Mouse (Mus musculus) skeletal muscle tissue, adult 2 months (tissue): ENCODE measurements around the gene Mycbp.

Source experiments
- DNase-seq: peaks from one replicate; pipeline ENCODE4 v3.0.0-alpha.2; 2012; ENCODE audit warnings: low read depth, low spot score

The Mycbp gene

DNA sequence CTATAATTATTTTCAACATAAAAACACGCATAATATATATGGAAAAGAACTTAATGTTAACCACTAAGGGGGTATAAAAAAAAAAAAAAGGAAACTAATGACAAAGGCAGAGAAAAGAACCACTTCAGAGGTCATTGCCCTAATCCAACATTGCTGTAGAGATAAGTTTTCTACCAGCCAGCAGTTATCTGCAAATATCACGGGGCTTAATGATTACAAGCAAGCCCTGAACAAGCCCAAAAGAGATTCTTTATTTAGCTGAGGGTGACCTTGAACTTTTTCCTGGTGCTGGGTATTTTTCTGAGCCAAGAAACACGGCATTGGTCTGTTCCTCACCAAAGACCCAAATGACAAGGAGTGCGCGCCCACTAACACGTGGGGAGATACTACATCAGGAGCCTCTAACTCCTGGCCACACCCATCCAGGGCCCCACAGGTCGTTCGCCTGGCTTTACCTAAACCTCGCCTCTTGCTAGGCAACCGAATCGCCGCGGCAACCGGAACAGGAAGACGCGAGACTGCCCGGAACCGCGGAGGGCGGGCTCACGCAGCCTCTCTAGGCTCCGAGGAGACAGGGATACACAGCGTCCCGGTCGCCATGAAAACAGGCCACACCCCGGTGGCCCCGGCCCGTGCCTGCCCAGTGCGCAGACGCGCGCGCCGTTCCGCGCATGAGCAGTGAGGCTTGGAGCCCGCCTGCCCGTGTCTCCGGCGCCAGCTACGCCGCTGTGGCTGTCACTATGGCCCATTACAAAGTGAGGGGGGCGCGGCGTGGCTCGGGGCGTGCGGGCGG is at the start of gene Mycbp:
Mycbp (plus strand) TSS at position 500 of the 793 bp plus-strand sequence.
- peak; percentile 96 for DNase-seq

DNA sequence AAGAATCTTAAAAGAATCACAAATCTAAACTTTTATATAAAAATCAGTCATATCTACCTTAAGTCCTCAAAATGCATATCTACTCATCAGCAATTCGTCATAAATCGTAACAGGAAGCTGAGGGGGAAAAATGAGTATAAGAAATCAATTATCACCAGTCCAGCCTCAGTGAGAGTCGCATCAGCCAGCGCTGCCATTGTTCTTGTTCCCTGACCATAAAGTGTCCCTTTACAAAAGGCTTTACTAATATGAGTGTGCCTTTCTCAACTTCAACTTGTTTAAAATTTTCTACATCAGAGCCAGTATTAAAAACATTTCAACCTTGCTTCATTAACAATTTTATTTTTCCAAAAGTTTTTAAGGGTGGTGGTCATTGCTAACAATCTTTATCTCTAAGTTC is 47.7 kb upstream of the Mycbp start:
- DNase-seq = no peak

DNA sequence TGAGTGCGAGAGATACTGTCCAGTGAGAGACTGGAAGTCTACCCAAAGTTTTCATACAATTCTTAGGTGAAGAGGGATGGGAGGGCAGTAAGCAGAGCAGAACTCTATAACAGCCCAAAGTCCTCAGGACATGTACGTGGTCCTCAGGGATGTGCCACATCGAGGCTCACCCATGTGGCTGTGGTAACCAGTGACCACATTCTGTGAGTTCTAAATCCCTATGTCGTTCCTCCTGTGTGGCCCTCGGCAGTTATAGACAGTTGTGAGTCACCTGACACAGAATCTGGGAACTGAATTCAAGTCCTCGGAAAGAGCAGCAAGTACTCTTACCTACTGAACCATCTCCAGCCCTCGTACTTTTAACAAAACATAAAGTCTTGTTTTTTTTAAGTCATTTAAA is 46.5 kb upstream of the Mycbp start:
- no peak for DNase-seq

DNA sequence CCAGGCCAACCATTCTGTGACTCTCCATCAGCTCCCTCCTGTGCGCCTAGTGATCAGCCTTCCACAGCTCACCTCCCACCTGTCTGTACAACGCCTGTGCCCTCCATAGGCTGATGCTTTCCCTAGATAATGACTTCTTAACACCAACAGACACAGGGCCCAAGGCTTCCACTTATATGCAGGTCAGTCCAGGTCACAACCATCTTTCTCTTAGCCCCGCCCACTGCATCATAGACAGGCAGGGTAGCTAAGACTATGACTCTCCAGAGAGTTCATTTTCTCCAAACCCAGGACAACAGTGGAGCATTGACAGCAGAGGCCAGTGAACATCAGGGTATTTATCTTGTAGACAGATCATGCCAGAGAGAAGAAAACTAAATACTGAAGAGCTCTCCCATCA is 45.3 kb upstream of the Mycbp start, which contains the start of gene 4933427I04Rik:
4933427I04Rik (plus strand) TSS at position 301 of the 400 bp plus-strand sequence.
- no peak for DNase-seq

DNA sequence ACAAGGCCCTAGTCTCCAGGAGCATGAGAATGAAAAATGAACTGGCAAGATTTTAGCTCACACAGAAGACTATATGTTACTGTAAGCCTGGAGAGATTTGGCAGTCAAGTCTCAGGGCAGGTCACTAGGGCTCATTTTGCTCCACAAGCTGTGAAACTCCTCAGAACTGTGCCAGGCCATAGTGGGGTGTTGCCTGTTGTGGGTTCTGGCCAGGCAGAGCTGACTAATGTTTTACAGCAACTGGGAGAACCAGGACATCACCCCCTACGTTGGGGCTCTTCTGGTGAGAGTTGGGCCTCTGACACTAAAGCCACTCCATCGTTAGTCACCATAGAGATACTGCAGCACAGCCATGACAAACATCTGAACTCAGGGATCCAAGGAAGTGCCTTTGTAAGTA is 44.8 kb upstream of the Mycbp start:
- DNase-seq = no peak

DNA sequence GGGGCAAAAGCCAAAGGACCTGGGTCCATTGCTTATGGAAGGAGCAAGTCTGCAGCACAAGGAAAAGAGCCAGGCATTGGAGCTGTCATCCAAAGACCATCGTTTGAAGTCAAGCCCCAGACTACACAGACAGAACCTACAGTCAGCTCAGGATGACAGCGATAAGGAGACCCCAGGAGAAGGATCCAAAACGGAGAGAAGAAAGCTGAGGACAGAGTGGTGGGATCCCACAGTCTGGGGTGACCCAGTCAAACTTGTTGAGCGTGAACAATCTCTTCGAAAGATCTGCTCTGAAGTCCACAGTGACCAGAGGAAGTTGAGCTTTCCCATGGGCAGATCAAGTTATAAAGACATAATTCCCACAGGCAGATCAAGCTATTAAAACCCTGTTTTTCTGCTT is 44.0 kb upstream of the Mycbp start:
- no peak for DNase-seq

DNA sequence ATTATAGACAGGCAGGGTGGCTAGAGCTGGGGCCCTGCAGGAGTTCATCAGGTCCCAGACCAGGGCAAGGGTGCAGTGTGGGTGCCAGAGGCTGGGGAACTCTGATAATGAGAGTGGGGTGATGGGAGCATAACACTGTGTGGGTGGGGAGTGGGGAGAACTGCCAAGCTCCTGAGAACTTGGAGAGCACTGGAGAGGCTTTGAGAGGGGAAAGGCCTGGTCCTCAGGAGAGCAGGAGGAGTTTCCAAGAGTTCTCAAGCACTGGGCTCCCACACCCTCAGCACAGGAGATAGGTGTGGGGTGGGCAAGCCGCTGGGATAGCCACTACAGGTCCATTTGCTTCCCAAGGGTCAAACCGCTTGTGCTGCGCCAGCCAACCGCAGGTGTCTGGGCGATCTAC is 10.9 kb upstream of the Mycbp start:
- DNase-seq = no peak

DNA sequence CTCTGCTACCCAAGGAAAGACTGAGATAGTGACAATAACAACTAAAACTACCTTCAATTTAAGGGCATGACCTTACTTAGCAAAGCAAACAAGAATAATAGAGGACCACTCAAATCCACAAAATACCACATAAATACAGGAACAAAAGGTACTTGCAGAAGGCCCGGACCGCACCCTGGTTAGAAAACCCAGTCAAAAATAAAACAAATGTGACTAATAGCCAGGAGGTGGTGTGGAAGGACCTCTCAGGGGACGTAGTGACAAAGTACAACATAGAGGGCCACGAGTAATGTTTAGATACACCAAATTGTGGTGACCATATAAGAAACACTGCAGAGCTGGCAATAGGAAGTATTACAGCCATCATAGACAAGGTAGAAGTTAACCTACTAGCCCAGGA is 10.3 kb upstream of the Mycbp start:
- DNase-seq = no peak

DNA sequence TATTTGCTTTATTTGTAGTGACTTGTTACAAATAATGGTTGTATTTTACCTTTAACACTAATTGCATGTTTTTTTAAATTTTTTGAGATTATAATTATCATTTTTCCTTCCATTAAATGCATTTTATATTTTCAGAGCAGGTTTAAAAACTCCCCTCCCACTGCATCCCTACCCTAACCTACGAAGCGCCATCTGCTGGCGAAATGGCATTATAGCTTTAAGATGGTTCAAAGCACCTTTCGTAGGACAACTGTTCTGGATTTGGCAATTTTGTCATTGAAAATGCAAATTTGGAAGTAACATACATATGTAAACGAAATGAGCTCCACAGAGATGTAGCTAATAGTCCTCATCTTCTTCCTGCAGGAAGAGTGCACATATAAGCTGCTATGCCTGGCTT is 5.9 kb upstream of the Mycbp start:
- DNase-seq = no peak

DNA sequence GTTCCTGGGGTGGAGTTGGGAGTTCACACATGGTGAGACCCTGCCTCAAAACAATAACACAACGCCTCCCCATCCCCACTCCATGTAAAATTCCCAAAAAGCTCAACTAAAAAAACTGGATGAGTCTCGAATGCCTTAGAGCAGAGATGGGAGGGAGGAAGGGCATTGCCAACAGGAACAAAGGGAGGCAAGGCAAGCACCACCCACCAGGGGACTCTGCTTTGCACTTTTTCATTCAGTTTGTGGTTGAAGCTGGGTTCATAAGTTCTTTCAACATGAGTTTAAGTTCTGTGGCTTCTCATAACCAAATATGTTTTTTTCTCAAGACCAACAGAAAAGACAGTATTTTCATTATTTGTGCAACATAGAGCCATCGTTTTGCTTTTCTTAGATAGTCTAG is 1.2 kb upstream of the Mycbp start:
- DNase-seq = no peak

DNA sequence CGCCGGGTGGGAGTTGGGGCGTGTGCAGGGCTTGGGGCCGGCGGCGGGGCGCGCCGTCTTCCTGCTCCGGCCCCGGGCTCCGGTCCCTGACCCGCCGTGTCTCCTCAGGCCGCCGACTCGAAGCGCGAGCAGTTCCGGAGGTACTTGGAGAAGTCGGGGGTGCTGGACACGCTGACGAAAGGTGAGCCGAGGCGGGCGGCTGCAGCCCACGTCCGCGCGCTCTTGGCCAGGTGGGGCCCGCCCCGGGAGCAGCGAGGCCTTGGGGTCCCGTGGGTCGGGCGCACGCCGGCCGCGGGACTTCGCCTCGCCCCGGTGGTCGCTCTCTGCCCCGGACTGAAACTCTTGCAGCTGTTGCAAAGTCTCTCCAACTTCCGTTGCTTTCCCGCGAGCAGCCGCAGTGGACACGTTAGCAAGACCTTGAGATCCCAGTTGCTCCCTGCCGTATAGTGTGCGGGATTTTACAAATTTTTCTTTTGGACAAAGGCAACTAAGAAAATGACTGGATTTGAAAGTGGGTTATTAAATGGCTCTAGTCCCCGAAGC is 565 bp downstream of the Mycbp start:
- no peak for DNase-seq

DNA sequence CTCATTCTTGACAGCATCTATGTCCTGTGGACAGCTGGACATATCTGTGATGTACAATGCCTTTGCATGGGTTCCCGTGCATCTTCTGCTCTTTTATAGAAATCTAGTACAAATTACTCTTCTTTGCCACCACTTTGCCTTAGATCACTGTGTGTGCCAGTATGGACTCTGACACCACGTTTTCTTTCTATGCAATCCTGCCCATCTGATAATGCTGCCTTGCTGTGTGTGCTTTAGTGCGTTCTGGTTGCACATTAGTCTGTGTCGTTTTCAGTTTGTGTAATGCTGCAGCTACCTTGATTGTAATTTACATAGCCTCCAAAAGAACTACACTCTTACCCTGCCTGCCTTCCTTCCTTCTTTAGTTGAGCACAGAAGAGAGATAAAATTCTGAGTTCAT is 6.9 kb downstream of the Mycbp start:
- no peak for DNase-seq

DNA sequence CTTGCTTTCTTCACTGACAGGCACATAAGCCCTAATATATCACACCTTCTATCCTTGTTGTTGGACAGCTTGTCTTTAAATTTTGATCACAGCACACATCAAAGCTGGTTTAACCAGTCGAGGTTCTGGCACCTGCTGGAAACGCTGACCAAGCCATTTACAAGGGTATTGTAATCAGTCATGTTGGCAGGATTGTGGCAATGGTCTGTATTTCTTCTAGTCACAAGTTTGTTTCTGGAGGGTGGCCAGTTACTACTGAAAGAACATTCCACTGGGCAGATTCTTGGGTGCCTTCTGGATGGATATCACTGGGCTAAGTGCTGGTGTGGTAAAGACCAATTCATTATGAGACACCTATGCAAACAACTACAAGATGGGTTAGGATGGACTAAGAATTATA is 7.8 kb downstream of the Mycbp start:
- DNase-seq = no peak

DNA sequence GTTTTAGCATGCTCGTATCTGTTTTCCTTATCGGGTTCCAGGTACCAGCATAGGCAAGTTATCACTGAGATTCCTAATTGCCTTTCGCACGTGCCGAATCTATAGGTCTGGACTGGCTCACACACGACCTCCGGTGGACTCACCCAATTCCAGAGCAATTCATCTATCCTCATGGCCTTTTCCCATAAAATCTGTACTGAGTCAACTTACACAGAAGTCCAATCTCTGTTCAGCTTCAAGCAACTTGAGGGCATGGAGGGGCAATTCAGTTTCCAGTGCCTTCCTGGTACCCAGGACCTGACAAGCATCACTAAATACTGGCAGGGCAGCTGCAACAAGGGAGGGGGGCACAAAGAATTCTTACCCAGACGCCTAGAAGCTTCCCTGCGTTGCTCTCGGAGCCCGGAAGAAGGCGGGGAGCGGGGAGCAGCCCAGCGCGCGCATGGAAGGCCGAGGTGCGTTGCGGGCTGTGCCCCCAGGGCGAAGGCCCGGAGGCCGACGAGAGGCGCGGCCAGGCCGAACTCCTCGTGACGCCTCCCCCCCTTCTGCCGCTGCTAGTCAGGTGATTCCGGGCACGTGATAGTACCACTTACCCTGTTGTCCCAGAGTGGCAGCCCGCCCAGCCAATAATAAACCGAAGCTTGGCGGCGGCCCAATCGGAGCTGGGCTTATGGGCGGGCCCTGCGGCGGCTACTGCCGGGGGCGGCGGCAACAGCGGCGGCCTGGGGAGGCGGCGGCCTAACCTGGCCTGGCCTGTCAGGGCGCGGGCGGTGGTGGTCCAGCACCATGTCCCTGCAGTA is 12.3 kb downstream of the Mycbp start, which contains the start of gene Rragc:
Rragc (plus strand) TSS at position 699 of the 800 bp plus-strand sequence.
- peak; percentile 98 for DNase-seq

DNA sequence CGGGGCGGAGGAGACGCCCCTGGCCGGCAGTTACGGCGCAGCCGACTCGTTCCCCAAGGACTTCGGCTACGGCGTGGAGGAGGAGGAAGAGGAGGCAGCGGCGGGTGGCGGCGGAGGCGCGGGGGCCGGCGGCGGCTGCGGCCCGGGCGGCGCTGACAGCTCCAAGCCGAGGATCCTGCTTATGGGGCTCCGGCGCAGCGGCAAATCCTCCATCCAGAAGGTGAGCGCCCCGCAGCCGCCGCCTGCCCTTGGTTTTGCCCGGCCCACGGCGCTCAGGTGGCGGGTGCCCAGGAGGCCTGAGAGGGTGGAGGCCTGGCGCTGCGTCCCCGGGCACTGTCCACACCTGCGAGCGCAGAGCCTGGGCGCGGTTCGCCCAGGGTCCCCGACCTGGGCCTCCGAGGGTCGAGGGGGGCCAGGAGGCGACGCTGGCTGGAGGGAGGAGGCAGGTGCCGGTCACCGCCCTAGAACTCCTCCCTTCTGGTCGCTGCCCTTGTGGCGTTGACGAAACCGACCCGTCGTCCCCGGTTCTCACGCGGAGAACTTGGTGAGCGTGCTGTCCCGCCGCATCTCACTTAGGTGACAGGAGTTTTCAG is 13.0 kb downstream of the Mycbp start, which contains the start of gene 4930535I16Rik:
4930535I16Rik (minus strand) TSS at position 475 of the 593 bp plus-strand sequence.
- no peak for DNase-seq

DNA sequence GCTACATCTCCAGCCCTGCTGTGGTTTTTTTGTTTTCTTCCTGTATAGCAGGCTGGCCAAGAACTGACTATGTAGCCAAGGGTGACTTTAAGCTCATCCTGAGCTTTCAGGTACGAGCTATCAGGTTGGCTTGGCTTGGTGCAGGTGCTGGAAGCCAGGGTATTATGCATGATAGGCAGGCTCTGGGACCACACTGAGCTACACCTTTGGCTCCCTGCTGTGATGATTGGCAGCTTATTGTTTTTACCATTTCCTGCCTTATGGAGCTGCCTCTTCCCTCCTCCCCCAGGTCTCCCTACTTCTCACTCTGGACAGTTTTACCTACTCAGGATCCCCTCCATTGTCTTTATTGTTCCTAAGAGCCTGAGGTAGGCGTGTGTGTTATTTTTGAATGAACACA is 14.2 kb downstream of the Mycbp start:
- no peak for DNase-seq

DNA sequence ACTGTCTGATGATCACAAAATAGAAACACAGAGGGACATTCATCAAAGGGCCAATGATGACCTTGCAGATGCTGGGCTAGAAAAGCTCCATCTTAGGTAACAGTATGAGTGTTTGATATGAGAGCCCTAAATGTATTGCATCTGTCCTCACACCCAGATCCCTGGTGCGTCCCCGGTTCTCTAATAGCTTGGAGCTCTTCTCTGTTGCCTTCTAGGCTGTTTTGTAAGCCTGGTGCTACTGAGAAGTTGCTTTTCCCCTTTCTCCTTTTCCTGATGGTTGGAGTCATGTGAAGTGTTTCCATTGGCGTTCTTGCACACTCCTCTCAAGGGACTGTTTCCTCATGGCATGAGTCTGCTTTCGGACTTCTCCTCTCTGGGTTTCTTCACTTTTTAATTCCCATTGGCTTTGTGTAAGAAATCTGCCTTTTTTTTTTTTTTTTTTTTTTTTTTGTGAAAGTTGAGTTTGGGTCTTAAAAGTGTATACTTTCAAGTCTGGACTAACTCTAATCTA is 16.5 kb downstream of the Mycbp start:
- no peak for DNase-seq

DNA sequence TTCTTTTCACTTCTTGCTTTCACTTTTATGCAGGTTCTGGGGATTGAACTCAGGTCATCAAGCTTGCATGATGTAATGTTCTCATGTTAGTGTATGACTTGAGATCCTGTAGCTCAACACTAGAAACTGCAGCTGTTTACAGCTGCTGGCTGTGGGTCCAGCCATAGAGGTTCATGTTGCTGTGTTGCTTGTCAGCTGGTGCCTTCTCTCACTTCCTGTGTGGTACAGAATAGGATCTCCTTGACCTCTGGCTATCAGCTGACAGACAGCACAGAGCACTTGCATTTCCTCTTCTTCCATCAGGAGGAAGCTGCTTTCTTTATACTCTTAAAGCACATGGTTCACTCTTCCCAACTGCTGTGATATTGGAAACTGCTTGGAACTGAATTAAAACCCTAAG is 23.3 kb downstream of the Mycbp start:
- DNase-seq = peak; percentile 45

DNA sequence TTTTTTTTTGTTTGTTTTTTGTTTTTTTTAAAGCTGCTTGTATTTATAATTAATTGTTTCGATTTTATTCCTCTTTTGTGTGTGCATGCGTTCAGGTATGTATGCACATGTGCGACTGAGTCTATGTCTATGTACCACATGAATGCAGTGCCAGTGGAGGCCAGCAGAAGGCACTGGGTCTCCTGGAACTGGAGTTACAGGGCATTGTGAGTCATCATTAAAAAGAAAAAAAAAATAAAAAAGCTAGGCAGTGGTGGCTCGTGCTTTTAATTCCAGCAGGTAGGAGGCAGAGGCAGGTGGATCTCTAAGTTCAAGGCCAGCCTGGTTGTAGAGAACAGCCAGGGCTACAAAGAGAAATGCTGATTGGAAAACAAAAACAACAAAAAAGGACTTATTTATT is 25.4 kb downstream of the Mycbp start:
- no peak for DNase-seq

DNA sequence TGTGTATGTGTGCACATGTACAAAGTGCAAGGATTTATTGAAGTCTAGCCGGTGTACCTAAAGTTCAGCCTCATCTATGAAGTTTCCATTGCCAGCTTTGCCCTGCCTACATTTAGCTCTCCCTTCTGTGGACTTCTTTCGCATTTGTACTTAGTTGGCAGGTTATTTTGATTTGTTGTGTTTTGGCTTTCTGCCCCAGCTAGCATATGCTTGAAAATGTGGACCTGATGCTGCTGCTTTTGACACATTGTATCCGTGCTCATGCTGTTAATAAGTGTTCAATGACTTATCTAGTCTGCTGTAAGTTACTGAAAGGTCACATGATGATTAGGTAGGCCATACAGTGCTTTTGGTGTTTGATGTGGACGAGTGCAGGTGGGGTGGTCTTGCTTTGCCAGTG is 29.7 kb downstream of the Mycbp start:
- DNase-seq = no peak

DNA sequence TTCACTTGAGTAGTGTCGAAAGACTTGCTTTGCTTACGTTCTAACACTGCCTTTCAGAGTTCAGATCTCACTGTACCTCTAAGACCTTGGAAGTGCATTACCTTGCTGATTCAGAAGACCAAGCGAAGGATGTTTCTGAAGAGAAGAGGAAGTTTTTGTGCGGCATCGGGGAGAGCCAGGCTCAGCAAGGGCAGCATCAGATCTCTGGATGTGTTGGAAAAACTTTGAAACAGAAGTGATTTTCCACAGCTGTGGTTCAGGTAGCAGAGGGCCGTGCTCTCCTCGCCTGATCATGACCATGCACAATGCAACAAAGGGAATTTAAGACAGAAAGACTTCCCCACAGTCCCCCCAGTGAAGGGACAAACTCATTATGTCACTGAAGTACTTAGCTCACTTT is 31.4 kb downstream of the Mycbp start:
- DNase-seq = no peak

DNA sequence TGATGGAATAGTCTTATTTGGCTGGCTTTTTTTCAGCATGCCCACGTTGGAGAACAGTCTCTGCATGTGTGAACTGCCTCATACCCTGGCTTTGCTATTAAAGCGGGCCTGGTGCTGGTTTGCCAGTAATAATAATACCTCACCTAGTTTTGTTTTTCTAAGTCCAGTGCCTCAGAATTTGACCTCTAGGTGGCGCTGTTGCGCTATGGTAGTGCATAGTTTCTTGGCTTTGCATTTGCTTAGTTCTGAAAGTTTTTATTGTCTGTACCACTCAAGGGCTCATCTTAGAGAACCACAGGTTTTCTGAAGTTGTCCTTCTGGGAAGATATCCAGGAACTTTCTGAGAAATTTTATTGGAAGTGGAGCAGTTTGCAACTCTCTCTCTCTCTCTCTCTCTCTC is 35.2 kb downstream of the Mycbp start:
- peak; percentile 36 for DNase-seq
